Mouse (Mus musculus) ES-Bruce4 (cell line): ENCODE measurements around the gene Nedd4.

Experiments used
- CTCF ChIP-seq: IDR thresholded peaks from one replicate; pipeline ENCODE4 v1.8.1; 2011; ENCODE audit warnings: low read depth, low read length
- EP300 ChIP-seq: IDR thresholded peaks from 2 replicates; pipeline ENCODE4 v1.6.1; 2011; ENCODE audit warnings: low read depth, low read length; ENCODE audit not compliant: insufficient read depth

GRCm38 (mm10) chr9:72653533-72653932 lies 8.6 kb upstream of the Nedd4 start:
- TF ChIP-seq CTCF (no peak), EP300 (no peak)
